Mouse (Mus musculus) NIH3T3 (cell line): ENCODE measurements around the gene Gtf3c6.

Experiments used
- DNase-seq: peaks from one replicate; pipeline ENCODE4 v3.0.0-alpha.2; 2012; ENCODE audit warnings: low read depth

The Gtf3c6 gene

DNA sequence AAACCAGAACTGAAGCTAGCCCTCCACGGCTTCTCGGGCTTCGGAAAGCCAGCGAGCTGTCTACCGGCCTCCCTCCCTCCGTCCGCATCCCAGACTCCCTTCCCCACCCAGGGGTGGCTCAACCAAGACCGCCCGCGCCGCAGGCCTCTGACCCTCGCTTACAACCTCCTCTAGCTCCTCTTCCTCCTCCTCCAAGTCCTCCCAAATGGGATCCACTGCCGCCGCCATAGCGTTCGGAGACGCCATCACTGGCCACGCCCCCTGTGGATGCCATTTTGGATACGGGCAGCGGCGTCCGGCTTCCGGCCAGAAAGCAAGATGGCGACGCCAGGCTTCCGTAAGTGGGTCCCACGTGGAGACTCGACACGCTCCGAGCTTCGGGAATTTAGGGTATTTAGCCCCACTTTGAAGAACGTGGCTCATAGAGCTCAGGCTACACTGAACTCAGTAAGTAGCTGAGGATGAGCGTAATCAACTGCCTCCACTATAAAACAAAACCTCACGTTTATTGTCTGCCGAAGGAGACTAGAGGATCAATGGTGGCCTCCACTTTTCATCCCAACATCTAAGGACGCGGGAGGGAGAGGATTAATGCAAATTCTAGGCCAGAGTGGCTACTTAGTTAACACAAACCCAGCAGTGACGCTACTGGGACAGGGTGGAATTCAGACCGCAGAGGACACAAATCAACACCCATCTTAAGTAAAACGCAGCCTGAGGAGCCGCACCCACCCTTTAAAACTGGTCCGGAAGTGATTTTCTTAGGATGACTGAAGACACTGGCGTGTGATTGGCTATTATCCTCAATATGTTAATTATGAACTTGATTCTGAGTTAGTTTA lies at the start of gene Gtf3c6:
Gene Gtf3c6, minus strand, starts transcription at position 695 of the 842 bp plus-strand sequence.
- peak; percentile 98 for DNase-seq

- DNase-seq = no peak
Measured at GRCm38 (mm10) chr10:40305989-40306388, 48.1 kb upstream of the Gtf3c6 start.

GRCm38 (mm10) chr10:40302140-40302985 lies 44.5 kb upstream of the Gtf3c6 start, which contains the start of gene Amd1:
TSS of gene Amd1 (minus strand) at chr10:40302186.
- peak; percentile 100 for DNase-seq

- peak; percentile 65 for DNase-seq
Measured at GRCm38 (mm10) chr10:40301181-40302075, 43.5 kb upstream of the Gtf3c6 start.

DNA sequence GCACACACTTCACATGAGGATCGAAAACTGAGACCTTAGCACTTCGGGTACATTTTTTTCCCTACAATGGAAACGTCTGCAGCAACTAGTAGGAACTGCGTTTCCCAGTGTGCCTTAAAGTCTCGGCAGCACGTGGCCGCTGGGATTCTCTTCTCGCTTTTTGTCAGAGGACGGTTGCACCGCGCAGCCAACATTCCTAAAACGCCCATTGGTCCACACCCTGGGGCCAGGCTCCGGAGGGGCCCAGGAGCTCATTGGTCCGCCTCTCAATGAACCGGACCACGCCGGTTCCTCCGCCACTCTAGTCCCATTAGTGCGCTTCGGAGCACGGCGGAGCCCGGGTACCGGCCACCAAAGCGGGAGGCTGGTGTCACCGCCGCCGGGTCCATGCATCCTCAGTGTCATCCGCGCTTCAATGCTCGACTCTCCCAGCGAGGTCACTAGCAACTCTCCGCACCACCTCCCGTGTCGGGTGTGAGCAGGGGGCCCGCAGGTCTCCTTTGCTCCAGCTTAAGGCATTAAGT lies 42.8 kb upstream of the Gtf3c6 start:
- peak; percentile 95 for DNase-seq

DNA sequence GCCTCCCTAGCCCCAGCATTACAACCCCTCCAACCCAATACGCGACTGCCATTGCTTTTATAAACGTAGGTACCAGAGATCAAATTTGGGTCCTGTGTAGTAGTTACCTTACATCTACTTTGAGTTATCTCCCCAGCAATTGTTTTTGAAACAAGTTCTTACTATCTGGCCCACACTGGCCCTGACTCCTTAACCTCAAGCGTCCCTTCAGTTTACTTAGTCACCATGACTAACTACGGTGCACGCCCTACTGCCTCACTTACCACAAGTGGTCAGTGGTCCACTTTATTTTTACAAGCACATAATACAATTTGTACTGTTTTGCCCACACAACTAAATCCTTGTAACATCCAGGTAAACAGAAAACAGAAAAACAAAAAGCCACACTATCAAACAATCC lies 34.7 kb upstream of the Gtf3c6 start:
- DNase-seq = no peak

DNA sequence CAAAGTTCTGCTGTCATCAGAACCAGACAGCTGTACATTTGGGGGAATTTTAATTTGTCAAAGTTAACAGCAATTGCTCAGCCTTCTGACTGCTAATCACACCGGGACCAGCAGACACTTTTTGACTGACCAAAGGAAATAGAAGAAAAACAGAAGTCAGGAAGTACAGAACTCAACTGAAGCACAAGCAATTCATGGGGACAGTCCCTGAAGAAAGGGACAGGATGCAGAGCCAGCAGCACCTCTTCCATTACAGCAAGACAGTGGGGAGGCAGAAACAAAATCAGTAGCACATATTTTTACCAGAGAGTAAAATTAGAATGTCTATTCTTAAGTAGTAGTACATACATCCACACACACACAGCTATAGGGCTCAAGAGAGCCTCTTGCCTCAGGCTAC lies 28.9 kb upstream of the Gtf3c6 start:
- no peak for DNase-seq

GRCm38 (mm10) chr10:40285571-40285970 lies 27.7 kb upstream of the Gtf3c6 start:
- DNase-seq = no peak

DNA sequence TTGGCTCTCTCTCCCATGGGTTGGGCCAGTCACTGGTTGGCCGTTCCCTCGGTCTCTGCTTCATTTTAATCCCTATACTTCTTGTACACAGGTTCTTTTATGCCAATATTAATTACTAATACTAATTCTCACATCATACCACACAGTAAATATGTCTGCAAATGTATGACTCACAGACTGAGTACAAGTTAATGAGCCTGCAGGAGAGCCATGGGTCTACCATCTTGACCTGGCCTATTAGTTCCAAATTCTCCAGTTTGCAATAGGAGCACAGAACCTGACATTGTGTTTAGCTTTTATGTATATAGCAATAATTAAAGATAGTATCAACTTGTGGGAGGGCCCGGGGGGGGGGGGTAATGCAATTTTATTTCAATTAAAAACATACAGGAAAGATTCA lies 27.1 kb upstream of the Gtf3c6 start:
- no peak for DNase-seq

DNA sequence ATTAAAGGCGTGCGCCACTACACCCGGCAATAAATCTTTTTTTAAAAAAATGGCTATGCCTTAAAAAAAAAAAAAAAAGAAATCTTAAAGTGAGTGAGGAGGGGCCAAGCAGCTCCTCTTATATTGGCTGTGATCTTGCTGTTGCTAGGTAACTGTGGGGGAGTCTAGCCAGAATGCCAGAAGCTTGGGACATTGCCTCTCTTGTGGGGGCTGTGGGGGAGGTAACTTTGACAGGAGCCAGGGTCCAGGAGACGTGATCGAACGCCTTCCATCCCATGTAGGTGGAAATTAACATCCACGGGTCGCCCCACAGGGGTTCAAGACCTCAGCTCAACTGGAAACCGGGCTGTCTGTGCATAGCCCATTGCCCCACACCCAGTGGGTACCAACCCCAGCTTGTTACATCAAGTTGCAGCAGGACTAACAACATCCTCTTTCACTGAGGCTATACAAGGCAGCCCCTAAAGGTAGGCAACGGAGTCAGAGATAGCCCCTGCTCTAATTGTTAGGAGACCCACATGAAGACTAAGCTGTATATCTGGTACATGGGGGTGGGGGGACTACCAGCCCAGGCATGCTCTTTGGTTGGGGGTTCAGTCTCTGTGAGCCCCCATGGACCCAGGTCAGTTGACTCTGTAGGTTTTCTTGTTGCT lies 26.4 kb upstream of the Gtf3c6 start:
- DNase-seq = no peak

DNA sequence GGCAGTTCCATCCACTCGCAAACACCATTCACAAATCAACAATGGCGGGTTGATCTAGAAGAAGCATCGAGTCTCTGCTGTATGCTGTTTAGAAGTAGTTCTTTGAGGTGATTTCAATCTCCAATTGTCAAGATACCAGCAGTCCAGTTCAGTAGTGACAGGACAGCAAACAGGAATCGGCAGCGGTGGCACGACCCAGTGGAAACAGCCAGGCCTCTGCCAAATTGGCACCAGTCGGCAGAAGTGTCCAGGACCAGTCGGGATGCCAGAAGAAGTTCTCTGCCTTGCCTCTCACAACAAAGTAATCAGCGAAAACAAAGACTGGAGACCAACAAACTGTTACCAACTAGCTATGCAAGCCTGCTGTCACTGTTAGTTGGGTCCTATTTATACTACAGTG lies 25.7 kb upstream of the Gtf3c6 start:
- no peak for DNase-seq

- no peak for DNase-seq
Measured at GRCm38 (mm10) chr10:40281565-40281964, 23.7 kb upstream of the Gtf3c6 start.

- no peak for DNase-seq
Measured at GRCm38 (mm10) chr10:40278317-40278716, 20.4 kb upstream of the Gtf3c6 start.

DNA sequence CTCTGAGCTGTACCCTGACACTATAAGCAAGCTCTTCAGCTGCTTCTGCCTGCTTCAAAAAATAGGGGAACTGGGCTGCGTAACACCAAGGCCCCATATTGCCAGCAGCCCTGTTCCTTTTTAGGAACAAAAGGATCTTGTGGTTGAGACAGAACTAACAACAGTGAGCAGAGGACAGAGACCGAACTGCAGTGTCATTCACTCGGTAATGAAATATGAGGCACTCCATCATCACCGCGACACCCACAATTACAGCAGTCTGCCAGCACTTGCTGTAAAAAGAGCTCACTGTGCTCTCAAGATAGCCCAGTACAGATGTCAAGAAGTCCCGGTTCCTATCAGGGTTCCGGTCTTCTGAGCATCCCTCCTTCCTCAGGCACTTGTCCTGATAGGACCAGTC lies 18.1 kb upstream of the Gtf3c6 start:
- DNase-seq = no peak

- DNase-seq = no peak
Measured at GRCm38 (mm10) chr10:40273938-40274337, 16.0 kb upstream of the Gtf3c6 start.

DNA sequence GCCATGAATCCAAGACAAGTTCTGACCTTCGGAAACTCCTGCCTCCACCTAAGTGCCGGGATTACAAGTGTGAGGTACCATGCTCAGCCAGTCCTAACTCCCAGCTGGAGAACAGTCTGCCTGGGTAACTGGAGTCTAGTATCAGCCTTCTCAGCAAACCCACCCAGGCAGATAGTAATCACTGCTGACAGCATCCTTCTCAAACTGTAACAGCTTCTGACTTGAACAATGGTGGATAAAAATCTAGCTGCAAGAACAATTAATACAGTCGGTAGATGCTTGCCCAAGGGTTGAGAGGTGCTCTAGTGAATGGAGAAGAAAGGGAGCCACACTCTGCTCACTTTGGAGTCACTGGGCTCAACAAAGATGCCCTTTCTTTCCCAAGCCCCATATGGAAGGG lies 13.3 kb upstream of the Gtf3c6 start:
- DNase-seq = no peak

DNA sequence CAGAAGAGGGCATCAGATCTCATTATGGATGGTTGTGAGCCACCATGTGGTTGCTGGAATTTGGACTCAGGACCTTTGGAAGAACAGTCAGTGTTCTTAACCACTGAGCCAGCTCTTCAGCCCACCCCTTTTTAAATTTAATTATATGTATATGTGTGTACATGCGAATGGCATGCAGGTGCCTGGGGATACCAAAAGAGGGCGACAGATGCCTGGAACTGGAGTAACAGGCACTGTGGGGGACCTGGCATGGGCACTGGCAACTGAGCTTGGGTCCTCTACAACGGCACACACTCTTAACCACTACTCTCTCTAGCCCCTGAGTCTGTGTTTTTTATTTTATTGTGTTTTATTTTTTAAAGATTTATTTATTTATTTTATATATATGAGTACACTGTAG lies 7.0 kb upstream of the Gtf3c6 start:
- no peak for DNase-seq

GRCm38 (mm10) chr10:40263691-40264090 lies 5.8 kb upstream of the Gtf3c6 start:
- DNase-seq = peak; percentile 97

DNA sequence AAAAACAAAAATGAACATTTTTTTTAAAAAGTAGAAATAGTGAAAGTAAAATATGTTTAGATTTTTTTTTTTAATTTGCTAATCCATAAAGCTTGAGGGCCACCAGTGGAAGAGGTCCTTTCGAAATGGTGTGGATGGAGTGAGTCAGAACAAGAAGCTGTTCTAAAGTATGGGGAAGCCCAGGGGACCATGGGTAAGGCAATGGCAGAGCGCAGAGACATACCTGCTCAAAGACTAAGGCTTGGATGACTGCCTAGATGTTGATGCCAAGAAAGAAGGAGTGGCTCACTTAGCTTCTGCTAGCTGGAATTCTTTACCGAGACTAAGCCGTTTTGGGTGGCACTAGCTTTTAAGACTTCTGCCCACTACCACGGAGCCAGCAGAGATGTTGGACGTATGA lies 4.3 kb upstream of the Gtf3c6 start:
- DNase-seq = peak; percentile 65

- DNase-seq = no peak
Measured at GRCm38 (mm10) chr10:40260305-40260704, 2.4 kb upstream of the Gtf3c6 start.

DNA sequence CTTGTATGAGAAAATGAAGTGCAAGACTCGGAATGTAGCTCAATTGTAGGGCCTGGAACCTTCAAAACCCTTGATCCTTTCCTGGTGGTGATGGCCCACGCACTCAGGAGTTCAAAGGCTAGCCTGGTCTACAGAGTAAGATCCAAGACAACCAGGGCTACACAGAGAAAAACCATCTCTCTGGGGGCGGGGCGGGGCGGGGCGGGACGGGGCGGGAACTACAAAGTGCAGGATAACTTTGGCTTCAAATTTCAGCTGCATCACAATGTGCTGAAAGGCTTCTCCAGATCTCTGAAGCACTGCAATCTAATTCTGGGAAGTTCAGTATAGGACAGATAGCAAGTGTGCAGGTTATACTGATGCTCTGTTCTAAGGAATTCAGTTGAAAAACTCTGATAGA lies 1.6 kb upstream of the Gtf3c6 start:
- peak; percentile 55 for DNase-seq
